Mouse (Mus musculus) embryonic facial prominence, embryonic 11.5 days (tissue): ENCODE data around the gene Hipk3. TPM values are rescaled to one million over a fixed set of nuclear protein-coding genes. Genes with fewer than 3 reads are reported as not detected.
A peak's percentile ranks its signal among the peaks of the same experiment; 100 is the strongest.

Experiments used
- ATAC-seq: fragments of 200-750 bp; cut with Nextera tagmentation; replicated peaks from 2 replicates; pipeline ENCODE4 v1.8.0; 2017; ENCODE audit warnings: low read depth; ENCODE audit not compliant: insufficient number of reproducible peaks, low FRiP score, low TSS enrichment
- DNase-seq: peaks from one replicate; pipeline ENCODE4 v3.0.0-alpha.2; 2015; ENCODE audit warnings: low spot score
- H3K27ac ChIP-seq: fragments of 300-500 bp; sonication (generic); replicated peaks from 2 replicates; pipeline ENCODE4 v1.5.1; 2014; ENCODE audit warnings: mild to moderate bottlenecking, low read depth, low read length, control low read depth
- H3K27me3 ChIP-seq: fragments of 300-500 bp; sonication (generic); 2 replicates; pipeline ENCODE4 v1.6.1; 2014; ENCODE audit warnings: mild to moderate bottlenecking, low read length, moderate library complexity, mixed read lengths; ENCODE audit not compliant: control insufficient read depth, insufficient read depth
- H3K36me3 ChIP-seq: fragments of 300-500 bp; sonication (generic); replicated peaks from 2 replicates; pipeline ENCODE4 v1.6.1; 2014; ENCODE audit warnings: low read depth, mild to moderate bottlenecking, low read length, moderate library complexity, mixed read lengths; ENCODE audit not compliant: control insufficient read depth, insufficient read depth
- H3K4me1 ChIP-seq: fragments of 300-500 bp; sonication (generic); 2 replicates; pipeline ENCODE4 v1.6.1; 2014; ENCODE audit warnings: low read length, mixed read lengths; ENCODE audit not compliant: control insufficient read depth, insufficient read depth
- H3K4me2 ChIP-seq: fragments of 300-500 bp; sonication (generic); 2 replicates; pipeline ENCODE4 v1.6.1; 2014; ENCODE audit warnings: low read depth, mild to moderate bottlenecking, control low read depth, low read length, moderate library complexity
- H3K4me3 ChIP-seq: fragments of 300-500 bp; sonication (generic); 2 replicates; pipeline ENCODE4 v1.5.1; 2014; ENCODE audit warnings: low read depth, low read length, control low read depth
- H3K9ac ChIP-seq: fragments of 300-500 bp; sonication (generic); replicated peaks from 2 replicates; pipeline ENCODE4 v1.6.1; 2014; ENCODE audit warnings: mild to moderate bottlenecking, control low read depth, low read length
- H3K9me3 ChIP-seq: fragments of 300-500 bp; sonication (generic); replicated peaks from 2 replicates; pipeline ENCODE4 v1.6.1; 2016; ENCODE audit warnings: mild to moderate bottlenecking, low read length, inconsistent platforms, mixed read lengths; ENCODE audit not compliant: control insufficient read depth
- WGBS: fragments of 180-500 bp; shearing (Covaris S2); extraction: QIAGEN DNeasy Blood & Tissue Kit; methylation state at CpG from one replicate; pipeline ENCODE4 v1.1.7; 2014; 5-methylcytosine and 5-hydroxymethylcytosine counted together
- polyA plus RNA-seq: library from polyadenylated mRNA; unstranded; fragments of >200 nt; fragmentation: Nextera tagmentation; extraction: Ambion mirVana; gene quantifications from 2 replicates; pipeline ENCODE4 v1.2.1, GENCODE M21; 2014

Gene Hipk3
- polyA plus RNA-seq, 1 experiment from 2014 or later = 17.5 TPM

- no peak overlapping the region for H3K4me3 ChIP-seq
- no peak overlapping the region for H3K9ac ChIP-seq
- no peak overlapping the region for H3K27ac ChIP-seq
- no peak overlapping the region for H3K4me2 ChIP-seq
- no peaks in the 10 kb centered on the region for H3K27me3 ChIP-seq
- no peaks in the 10 kb centered on the region for H3K36me3 ChIP-seq
- WGBS = 95% methylated on average over 1 of the region's 1 CpGs
- no peaks in the 10 kb centered on the region for H3K4me1 ChIP-seq
- DNase-seq (no peak), ATAC-seq (no peak)
- H3K9me3 ChIP-seq = no peaks in the 10 kb centered on the region
These were observed 45.1 kb downstream of the Hipk3 start for GRCm38 (mm10) chr2:104449191-104449590.

DNA sequence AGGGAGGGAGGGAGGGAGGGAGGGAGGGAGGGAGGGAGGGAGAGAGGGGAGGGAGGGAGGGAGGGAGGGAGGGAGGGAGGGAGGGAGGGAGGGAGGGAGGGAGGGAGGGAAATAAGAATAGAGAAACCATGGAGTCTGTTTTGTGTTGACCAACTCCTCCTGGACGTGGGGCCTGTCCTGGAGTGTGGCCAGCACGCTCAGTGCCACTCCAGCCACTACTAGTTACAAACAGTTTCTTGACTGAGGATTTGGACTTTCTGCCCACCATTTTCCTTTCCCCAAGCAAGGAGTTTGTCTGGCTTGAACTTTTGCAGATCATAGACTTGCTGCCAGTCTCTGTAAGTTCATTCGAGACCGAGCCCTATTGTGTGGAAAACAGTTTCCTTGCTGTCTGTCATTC is 46.0 kb downstream of the Hipk3 start:
- no peak overlapping the region for H3K4me3 ChIP-seq

GRCm38 (mm10) chr2:104446016-104446415 is 48.2 kb downstream of the Hipk3 start:
- no peak for DNase-seq
- Histone ChIP-seq H3K27me3 (no peaks in the 10 kb centered on the region), H3K9me3 (no peaks in the 10 kb centered on the region), H3K4me3 (no peak overlapping the region), H3K4me1 (no peaks in the 10 kb centered on the region), H3K36me3 (no peaks in the 10 kb centered on the region), H3K27ac (no peak overlapping the region), H3K9ac (no peak overlapping the region), H3K4me2 (no peak overlapping the region)
- ATAC-seq = no peak
- WGBS = 79% methylated on average over 1 of the region's 1 CpGs

More for the DNA sequence above, 46.0 kb downstream of the Hipk3 start:
- ATAC-seq = no peak
- H3K9ac ChIP-seq = no peak overlapping the region
- WGBS = 91% methylated on average over 4 of the region's 4 CpGs
- no peaks in the 10 kb centered on the region for H3K9me3 ChIP-seq
- DNase-seq = no peak
- H3K27ac ChIP-seq = no peak overlapping the region
- H3K36me3 ChIP-seq = no peaks in the 10 kb centered on the region
- no peaks in the 10 kb centered on the region for H3K27me3 ChIP-seq
- H3K4me1 ChIP-seq = no peaks in the 10 kb centered on the region
- H3K4me2 ChIP-seq = no peak overlapping the region

- H3K27ac ChIP-seq = no peak overlapping the region
- no peaks in the 10 kb centered on the region for H3K27me3 ChIP-seq
- H3K4me2 ChIP-seq = no peak overlapping the region
- no peaks in the 10 kb centered on the region for H3K36me3 ChIP-seq
- WGBS = 44% methylated on average over 2 of the region's 2 CpGs
- DNase-seq (peak; percentile 72), ATAC-seq (no peak)
- no peaks in the 10 kb centered on the region for H3K4me1 ChIP-seq
- no peak overlapping the region for H3K9ac ChIP-seq
- H3K9me3 ChIP-seq = no peaks in the 10 kb centered on the region
- H3K4me3 ChIP-seq = no peak overlapping the region
These were observed 49.5 kb downstream of the Hipk3 start for GRCm38 (mm10) chr2:104444776-104445175.

DNA sequence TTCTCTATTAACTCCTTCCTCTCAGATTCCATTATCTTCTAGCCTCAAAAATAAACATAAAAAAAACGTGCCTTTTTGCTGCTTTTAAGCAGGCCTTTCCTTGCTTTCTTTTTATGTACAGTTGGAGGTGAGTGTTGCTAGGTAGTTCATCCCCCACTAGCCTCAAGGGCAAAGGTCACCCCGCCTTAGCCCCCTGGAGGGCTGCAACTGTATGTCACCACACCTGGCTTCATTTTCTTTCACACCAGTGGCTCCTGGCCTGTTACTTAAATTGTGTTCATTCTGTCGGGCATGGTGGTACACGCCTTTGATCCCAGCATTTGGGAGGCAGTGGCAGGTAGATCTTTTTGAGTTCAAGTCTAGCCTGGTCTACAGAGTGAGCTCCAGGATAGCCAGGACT is 51.9 kb downstream of the Hipk3 start:
- 68% methylated on average over 4 of the region's 4 CpGs for WGBS
- no peak overlapping the region for H3K4me2 ChIP-seq
- no peaks in the 10 kb centered on the region for H3K27me3 ChIP-seq
- no peaks in the 10 kb centered on the region for H3K36me3 ChIP-seq
- H3K9me3 ChIP-seq = no peaks in the 10 kb centered on the region
- H3K4me3 ChIP-seq = no peak overlapping the region
- no peak for ATAC-seq
- DNase-seq = no peak
- H3K9ac ChIP-seq = no peak overlapping the region
- no peaks in the 10 kb centered on the region for H3K4me1 ChIP-seq
- H3K27ac ChIP-seq = no peak overlapping the region

GRCm38 (mm10) chr2:104436226-104436625 is 58.0 kb downstream of the Hipk3 start:
- WGBS = 94% methylated on average over 3 of the region's 3 CpGs
- Histone ChIP-seq H3K4me1 (no peaks in the 10 kb centered on the region), H3K27me3 (no peaks in the 10 kb centered on the region), H3K9me3 (no peaks in the 10 kb centered on the region), H3K36me3 (peaks cover 4% of the 10 kb centered on the region), H3K27ac (no peak overlapping the region), H3K4me2 (no peak overlapping the region), H3K9ac (no peak overlapping the region), H3K4me3 (no peak overlapping the region)
- DNase-seq (no peak), ATAC-seq (no peak)

GRCm38 (mm10) chr2:104431067-104431466 is 63.2 kb downstream of the Hipk3 start:
- ATAC-seq = no peak
- no peaks in the 10 kb centered on the region for H3K4me1 ChIP-seq
- peaks cover 5% of the 10 kb centered on the region for H3K36me3 ChIP-seq
- H3K4me3 ChIP-seq = no peak overlapping the region
- no peaks in the 10 kb centered on the region for H3K27me3 ChIP-seq
- H3K9me3 ChIP-seq = no peaks in the 10 kb centered on the region
- no peak overlapping the region for H3K9ac ChIP-seq
- WGBS = 94% methylated on average over 6 of the region's 6 CpGs
- H3K4me2 ChIP-seq = no peak overlapping the region
- no peak for DNase-seq
- H3K27ac ChIP-seq = no peak overlapping the region

GRCm38 (mm10) chr2:104430566-104430965 is 63.7 kb downstream of the Hipk3 start:
- WGBS = 97% methylated on average over 5 of the region's 5 CpGs
- Histone ChIP-seq H3K9me3 (no peaks in the 10 kb centered on the region), H3K27ac (no peak overlapping the region), H3K4me1 (no peaks in the 10 kb centered on the region), H3K9ac (no peak overlapping the region), H3K36me3 (peaks cover 5% of the 10 kb centered on the region), H3K4me3 (no peak overlapping the region), H3K27me3 (no peaks in the 10 kb centered on the region), H3K4me2 (no peak overlapping the region)
- ATAC-seq (no peak), DNase-seq (no peak)
